Mouse (Mus musculus): ENCODE data around the gene Uaca. TPM values are rescaled to one million over a fixed set of nuclear protein-coding genes. Genes with fewer than 3 reads are reported as not detected.

The Uaca gene
- 38.9 and 39.0 TPM in 2 replicates for polyA plus RNA-seq (2016; fragmentation: Nextera tagmentation; extraction: Ambion mirVana)

DNA sequence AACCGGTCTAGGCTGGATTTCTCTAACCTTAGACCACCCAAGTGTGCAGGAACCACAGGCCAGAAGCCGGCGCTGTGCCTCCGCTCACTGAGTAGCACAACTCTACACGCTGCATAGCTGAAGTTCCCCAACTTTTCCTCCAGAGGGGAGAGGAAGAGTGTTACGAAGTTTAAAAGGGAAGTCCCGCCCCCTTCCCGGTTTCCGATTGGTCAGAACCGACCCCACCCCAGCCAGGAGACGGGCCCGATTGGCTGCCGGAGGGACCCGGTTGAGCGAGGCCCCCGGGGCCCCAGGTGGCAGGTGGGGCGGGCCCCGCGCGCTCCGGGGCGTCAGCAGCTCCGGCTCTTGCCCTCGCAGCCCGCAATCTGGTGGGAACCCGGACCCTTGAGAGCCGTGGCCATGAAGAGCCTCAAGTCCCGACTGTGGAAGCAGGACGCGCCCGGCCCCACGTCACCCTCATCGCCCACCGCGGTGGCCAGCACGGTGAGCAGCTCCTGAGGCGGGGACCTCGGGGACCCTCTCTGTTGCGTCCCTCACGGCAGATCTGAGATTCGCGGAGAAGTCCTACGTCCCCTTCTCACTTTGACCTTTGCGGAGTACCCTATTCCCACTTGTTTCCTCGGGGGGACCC, at the start of gene Uaca:
Uaca (plus strand) TSS at position 333 of the 631 bp plus-strand sequence.
- H3K36me3 ChIP-seq: no peaks in the 10 kb centered on the region
- peak within 1 kb of the TSS; percentile 87 for H3K4me2 ChIP-seq
- ATAC-seq (ENCODE audit: insufficient number of reproducible peaks, low FRiP score): peak; percentile 95
- peak within 1 kb of the TSS; percentile 88 for H3K9ac ChIP-seq
- H3K4me3 ChIP-seq: peak within 1 kb of the TSS; percentile 78
- peaks cover 37% of the 10 kb centered on the region for H3K4me1 ChIP-seq (replicated peaks)
- peak within 1 kb of the TSS; percentile 87 for H3K27ac ChIP-seq (ENCODE audit: poor library complexity, severe bottlenecking)
- under 1% methylated on average over 45 of the region's 45 CpGs for WGBS
- H3K9me3 ChIP-seq (replicated peaks): no peaks in the 10 kb centered on the region
- H3K27me3 ChIP-seq (replicated peaks): no peaks in the 10 kb centered on the region

DNA sequence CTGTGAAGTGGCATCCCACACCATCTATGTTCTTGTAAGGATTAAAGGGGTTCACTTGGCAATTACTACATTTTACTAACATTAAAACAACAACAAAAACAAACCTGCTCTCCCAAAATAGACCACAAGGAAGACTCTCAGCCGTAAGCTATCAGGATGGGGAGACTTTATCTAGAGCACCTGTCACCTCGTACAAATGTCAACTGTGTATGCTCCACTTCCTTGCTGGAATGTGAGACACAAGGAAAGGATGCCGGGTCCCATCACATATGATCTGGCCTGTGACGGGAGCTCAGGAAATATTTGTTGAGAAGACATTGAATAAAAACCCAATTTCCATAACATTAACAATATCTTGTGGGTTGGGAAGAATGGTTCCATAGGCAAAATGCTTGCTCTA, 49.4 kb upstream of the Uaca start:
- Histone ChIP-seq H3K4me3 (no peak overlapping the region), H3K4me2 (no peak overlapping the region), H3K36me3 (no peaks in the 10 kb centered on the region), H3K4me1 (replicated peaks) (peaks cover 12% of the 10 kb centered on the region), H3K27me3 (replicated peaks) (no peaks in the 10 kb centered on the region), H3K9ac (no peak overlapping the region), H3K9me3 (replicated peaks) (peaks cover 5% of the 10 kb centered on the region; the same call in 1 of the 2 replicates), H3K27ac (ENCODE audit: poor library complexity, severe bottlenecking) (no peak overlapping the region)
- 30% methylated on average over 4 of the region's 4 CpGs for WGBS
- no peak for ATAC-seq (ENCODE audit: insufficient number of reproducible peaks, low FRiP score)

DNA sequence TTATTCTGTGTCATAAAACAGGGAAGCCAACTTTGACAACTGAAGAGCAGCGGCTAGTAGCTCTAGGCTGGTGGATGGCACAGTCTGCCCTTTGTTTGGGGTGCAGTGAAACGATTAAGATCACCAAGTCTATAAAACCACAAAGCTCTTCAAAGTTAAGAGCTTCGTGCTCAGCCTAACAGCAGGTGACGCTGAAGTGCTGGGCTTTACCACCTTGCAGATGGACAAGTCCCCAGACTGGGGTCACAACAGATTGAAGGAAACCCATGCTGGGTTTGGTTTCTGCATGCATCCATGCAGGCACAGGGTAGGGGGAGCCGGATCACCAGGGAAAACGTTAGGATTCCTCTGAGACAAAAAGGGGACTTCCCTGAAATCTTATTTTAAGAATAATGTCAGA, 47.8 kb upstream of the Uaca start:
- no peak overlapping the region for H3K9ac ChIP-seq
- ATAC-seq (ENCODE audit: insufficient number of reproducible peaks, low FRiP score): no peak
- H3K4me1 ChIP-seq (replicated peaks): peaks cover 8% of the 10 kb centered on the region
- H3K4me3 ChIP-seq: no peak overlapping the region
- WGBS: 54% methylated on average over 6 of the region's 6 CpGs
- no peak overlapping the region for H3K4me2 ChIP-seq
- no peaks in the 10 kb centered on the region for H3K36me3 ChIP-seq
- H3K9me3 ChIP-seq (replicated peaks): peaks cover 5% of the 10 kb centered on the region; the same call in 1 of the 2 replicates
- H3K27me3 ChIP-seq (replicated peaks): no peaks in the 10 kb centered on the region
- H3K27ac ChIP-seq (ENCODE audit: poor library complexity, severe bottlenecking): no peak overlapping the region

DNA sequence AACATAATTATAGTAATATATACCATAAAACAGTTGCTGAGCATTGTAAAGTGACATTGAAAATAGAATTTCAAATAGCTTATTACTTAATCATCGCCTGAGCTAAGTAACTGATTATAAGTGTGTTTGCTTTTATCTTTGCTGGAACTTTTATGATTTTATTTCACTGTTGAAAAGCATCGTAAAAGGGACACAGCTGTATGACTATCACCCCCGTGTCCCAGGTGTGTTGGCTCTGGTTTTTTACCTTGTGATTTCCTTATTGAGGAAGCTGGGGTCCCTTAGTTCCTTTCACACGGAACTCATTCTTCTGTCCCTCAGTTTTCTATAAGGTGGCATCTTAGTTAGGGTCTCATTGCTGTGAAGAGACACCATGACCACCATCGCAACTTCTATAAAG, 46.7 kb upstream of the Uaca start:
- Histone ChIP-seq H3K36me3 (no peaks in the 10 kb centered on the region), H3K4me1 (replicated peaks) (peaks cover 7% of the 10 kb centered on the region), H3K9me3 (replicated peaks) (peaks cover 5% of the 10 kb centered on the region; the same call in 1 of the 2 replicates), H3K4me2 (no peak overlapping the region), H3K9ac (no peak overlapping the region), H3K4me3 (no peak overlapping the region), H3K27ac (ENCODE audit: poor library complexity, severe bottlenecking) (no peak overlapping the region), H3K27me3 (replicated peaks) (no peaks in the 10 kb centered on the region)
- 86% methylated on average over 5 of the region's 5 CpGs for WGBS
- ATAC-seq (ENCODE audit: insufficient number of reproducible peaks, low FRiP score): no peak

DNA sequence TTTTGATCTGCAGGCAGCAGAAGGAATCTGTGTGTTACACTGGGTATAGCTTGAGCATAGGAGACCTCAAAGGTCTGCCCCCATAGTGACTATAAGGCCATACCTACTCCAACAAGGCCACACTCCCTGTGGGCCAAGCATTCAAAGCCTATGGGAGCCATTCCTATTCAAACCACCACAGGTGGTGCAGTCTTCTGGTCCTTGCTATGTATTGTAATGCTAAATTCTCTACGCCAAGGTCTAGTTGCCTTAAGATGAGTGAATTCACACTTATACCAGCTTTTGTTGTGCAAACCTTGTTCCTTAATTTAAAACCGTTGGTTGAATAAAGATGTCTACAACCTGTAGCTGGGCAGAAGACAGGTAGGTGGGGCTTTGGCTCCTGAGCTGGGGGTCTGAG, 46.2 kb upstream of the Uaca start:
- Histone ChIP-seq H3K4me1 (replicated peaks) (peaks cover 4% of the 10 kb centered on the region), H3K4me2 (no peak overlapping the region), H3K9me3 (replicated peaks) (peaks cover 5% of the 10 kb centered on the region; the same call in 1 of the 2 replicates), H3K36me3 (no peaks in the 10 kb centered on the region), H3K27ac (ENCODE audit: poor library complexity, severe bottlenecking) (no peak overlapping the region), H3K4me3 (no peak overlapping the region), H3K27me3 (replicated peaks) (no peaks in the 10 kb centered on the region), H3K9ac (no peak overlapping the region)
- 84% methylated on average over 2 of the region's 2 CpGs for WGBS
- no peak for ATAC-seq (ENCODE audit: insufficient number of reproducible peaks, low FRiP score)

DNA sequence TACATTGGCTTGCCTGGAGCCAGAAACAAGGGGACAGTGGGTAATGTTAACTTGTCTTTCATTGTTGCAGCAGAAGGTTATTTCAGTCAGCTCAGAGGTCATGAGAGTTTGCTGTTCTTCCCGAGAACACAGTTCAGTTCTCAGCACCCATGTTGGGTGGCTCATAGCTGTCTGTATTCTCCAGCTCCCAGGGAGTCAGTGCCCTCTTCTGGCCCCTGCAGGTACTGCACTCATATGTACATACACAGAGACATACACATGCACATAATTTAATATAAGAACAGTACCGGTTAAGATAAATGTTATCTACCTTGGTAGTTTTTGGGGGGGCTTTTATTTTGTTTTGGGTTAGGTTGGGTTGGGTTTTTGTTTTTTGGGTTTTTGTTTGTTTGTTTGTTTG, 45.2 kb upstream of the Uaca start:
- ATAC-seq (ENCODE audit: insufficient number of reproducible peaks, low FRiP score): no peak
- WGBS: 88% methylated on average over 2 of the region's 2 CpGs
- Histone ChIP-seq H3K9me3 (replicated peaks) (peaks cover 5% of the 10 kb centered on the region; the same call in 1 of the 2 replicates), H3K4me1 (replicated peaks) (no peaks in the 10 kb centered on the region), H3K9ac (no peak overlapping the region), H3K27ac (ENCODE audit: poor library complexity, severe bottlenecking) (no peak overlapping the region), H3K36me3 (no peaks in the 10 kb centered on the region), H3K27me3 (replicated peaks) (no peaks in the 10 kb centered on the region), H3K4me3 (no peak overlapping the region), H3K4me2 (no peak overlapping the region)

DNA sequence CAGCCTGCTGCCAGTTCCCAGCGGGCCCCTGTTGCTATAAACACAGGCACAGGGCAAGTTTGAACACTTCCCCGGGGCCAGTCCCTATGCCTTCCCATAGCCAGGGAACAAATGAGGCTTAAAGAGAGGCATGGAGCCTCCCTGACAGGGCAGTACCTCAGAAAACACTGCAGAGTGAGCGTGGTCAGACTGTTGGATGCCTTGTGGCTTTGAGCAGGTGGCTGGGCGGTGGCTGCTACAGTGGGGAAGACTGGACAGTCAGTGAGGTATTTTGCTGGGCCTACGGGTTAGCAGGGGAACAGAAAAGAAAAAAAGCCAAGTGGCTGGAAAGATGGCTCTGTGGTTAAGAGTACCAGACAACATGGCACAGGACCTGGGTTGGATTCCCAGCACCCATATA, 43.2 kb upstream of the Uaca start:
- Histone ChIP-seq H3K9me3 (replicated peaks) (peaks cover 5% of the 10 kb centered on the region; the same call in 1 of the 2 replicates), H3K4me2 (no peak overlapping the region), H3K36me3 (no peaks in the 10 kb centered on the region), H3K9ac (no peak overlapping the region), H3K27me3 (replicated peaks) (no peaks in the 10 kb centered on the region), H3K4me1 (replicated peaks) (no peaks in the 10 kb centered on the region), H3K27ac (ENCODE audit: poor library complexity, severe bottlenecking) (no peak overlapping the region), H3K4me3 (no peak overlapping the region)
- no peak for ATAC-seq (ENCODE audit: insufficient number of reproducible peaks, low FRiP score)
- 87% methylated on average over 5 of the region's 5 CpGs for WGBS

DNA sequence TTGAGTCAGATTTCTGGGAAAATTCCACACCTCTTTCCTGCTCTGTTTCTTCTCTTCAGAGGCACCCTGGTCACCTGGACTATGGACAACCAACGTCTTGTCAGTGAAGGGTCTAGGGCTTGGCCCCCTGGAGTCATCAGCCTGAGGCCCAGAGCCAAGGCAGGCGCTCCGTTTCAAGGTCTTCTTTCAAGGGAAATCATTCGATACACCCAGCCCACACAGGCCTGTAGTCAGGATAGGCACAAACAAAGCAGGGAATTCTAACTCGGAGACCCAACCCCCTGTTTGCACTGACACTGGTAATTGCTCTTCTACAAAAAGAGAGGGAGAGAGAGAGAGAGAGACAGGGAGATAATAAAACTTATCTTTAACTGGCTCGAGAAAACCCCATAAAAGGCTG, 42.4 kb upstream of the Uaca start:
- no peaks in the 10 kb centered on the region for H3K36me3 ChIP-seq
- H3K4me1 ChIP-seq (replicated peaks): peaks cover 5% of the 10 kb centered on the region
- H3K27ac ChIP-seq (ENCODE audit: poor library complexity, severe bottlenecking): no peak overlapping the region
- H3K4me3 ChIP-seq: no peak overlapping the region
- no peak overlapping the region for H3K4me2 ChIP-seq
- no peaks in the 10 kb centered on the region for H3K27me3 ChIP-seq (replicated peaks)
- 61% methylated on average over 6 of the region's 6 CpGs for WGBS
- no peak overlapping the region for H3K9ac ChIP-seq
- no peak for ATAC-seq (ENCODE audit: insufficient number of reproducible peaks, low FRiP score)
- H3K9me3 ChIP-seq (replicated peaks): peaks cover 5% of the 10 kb centered on the region; the same call in 1 of the 2 replicates

DNA sequence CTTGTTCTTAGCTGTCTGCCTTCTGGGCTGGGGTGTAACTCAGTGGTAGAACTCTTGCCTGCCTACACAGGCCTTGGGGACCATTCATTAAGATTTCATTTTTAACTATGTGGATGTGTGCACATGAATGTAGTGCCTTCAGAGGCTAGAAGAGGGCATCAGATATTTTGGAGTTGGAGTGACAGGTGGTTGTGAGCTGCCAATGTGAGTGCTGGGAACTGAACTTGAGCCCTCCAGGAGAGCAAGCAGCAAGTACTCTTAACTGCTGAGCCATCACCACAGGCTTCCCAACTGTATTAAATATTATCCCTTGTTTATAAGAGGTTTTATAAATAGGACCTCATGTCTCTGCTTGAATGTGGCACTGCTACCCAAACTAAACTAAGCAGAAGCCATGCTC, 41.7 kb upstream of the Uaca start:
- no peak for ATAC-seq (ENCODE audit: insufficient number of reproducible peaks, low FRiP score)
- Histone ChIP-seq H3K27ac (ENCODE audit: poor library complexity, severe bottlenecking) (no peak overlapping the region), H3K9ac (no peak overlapping the region), H3K27me3 (replicated peaks) (no peaks in the 10 kb centered on the region), H3K4me3 (no peak overlapping the region), H3K9me3 (replicated peaks) (peaks cover 5% of the 10 kb centered on the region; the same call in 1 of the 2 replicates), H3K4me2 (no peak overlapping the region), H3K4me1 (replicated peaks) (peaks cover 12% of the 10 kb centered on the region), H3K36me3 (no peaks in the 10 kb centered on the region)

DNA sequence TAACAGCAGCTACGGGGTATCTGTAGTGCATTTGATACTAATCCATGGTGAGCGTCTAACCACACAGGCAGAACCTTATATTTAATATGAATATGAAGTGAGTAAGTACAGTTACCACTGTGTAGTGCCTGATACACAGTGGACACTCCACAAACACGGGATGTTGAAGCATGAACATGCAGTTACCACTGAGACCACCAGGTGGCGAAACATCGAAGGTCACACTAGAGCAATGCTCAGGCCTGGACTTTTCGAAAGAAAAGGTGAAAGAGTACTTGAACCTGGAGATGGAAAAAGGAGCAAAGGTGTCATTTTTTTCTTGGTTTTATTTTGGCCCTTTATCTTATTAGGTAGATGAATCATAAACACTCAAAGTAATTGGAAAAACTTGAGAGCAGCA, 38.1 kb upstream of the Uaca start:
- Histone ChIP-seq H3K4me1 (replicated peaks) (peaks cover 37% of the 10 kb centered on the region), H3K36me3 (no peaks in the 10 kb centered on the region), H3K4me2 (no peak overlapping the region), H3K4me3 (no peak overlapping the region), H3K27me3 (replicated peaks) (no peaks in the 10 kb centered on the region), H3K27ac (ENCODE audit: poor library complexity, severe bottlenecking) (peak overlapping the region; percentile 89; the same call in 1 of the 2 replicates), H3K9ac (no peak overlapping the region), H3K9me3 (replicated peaks) (no peaks in the 10 kb centered on the region; the same call in 1 of the 2 replicates)
- WGBS: 40% methylated on average over 6 of the region's 6 CpGs
- no peak for ATAC-seq (ENCODE audit: insufficient number of reproducible peaks, low FRiP score)

DNA sequence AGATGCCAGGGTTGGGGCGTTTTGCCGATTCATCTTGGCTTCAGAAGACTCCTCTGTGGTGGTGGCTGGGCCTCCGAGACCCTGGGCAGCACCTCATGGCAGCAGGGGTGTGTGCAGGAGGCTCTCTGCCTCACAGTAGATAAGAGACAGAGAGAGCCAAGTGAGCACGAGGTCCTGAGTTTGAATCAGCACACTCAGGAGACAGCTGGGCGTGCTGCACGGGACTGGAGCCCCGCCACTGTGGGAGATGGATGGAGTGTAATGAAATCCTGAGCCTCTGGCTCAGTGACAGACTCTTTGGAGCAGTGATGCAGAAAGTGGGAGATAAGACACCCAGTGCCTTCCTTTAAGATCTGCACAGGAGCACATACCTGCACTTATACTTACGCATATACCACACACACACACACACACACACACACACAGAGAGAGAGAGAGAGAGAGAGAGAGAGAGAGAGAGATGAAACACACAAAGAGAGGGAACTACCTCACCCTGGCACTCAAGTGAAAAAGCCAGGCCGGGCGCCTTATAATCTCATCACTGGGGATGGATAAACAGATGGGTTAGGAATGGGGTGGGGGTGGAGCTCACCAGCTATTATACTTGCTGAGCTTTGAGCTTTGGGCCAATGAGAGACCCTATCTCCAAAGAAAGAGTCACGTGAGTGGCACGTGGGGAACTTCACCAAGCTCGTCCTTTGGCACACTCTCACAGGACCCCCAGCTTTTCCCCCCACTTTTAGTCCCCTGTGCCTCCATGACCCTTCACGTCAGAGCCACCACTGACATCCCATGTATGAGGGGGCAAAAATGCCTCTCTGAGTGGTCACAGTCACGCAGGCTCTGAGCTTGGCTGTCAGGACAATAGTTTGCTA, 37.2 kb upstream of the Uaca start:
- H3K9ac ChIP-seq: no peak overlapping the region
- H3K4me1 ChIP-seq (replicated peaks): peaks cover 37% of the 10 kb centered on the region
- no peaks in the 10 kb centered on the region; the same call in 1 of the 2 replicates for H3K9me3 ChIP-seq (replicated peaks)
- H3K27me3 ChIP-seq (replicated peaks): no peaks in the 10 kb centered on the region
- peak overlapping the region; percentile 89 for H3K27ac ChIP-seq (ENCODE audit: poor library complexity, severe bottlenecking)
- ATAC-seq (ENCODE audit: insufficient number of reproducible peaks, low FRiP score): peak; percentile 27
- 53% methylated on average over 15 of the region's 15 CpGs for WGBS
- H3K4me3 ChIP-seq: no peak overlapping the region
- no peaks in the 10 kb centered on the region for H3K36me3 ChIP-seq
- H3K4me2 ChIP-seq: peak overlapping the region; percentile 27

All from heart, embryonic 12.5 days (tissue).